Mouse (Mus musculus) liver, adult 2 months (tissue): ENCODE data around the gene Kif13a.

Experiments
- CTCF ChIP-seq: fragments of 200-500 bp; IDR thresholded peaks from 2 replicates; pipeline ENCODE4 v1.5.1; 2011; ENCODE audit warnings: low read depth, low read length, control low read depth
- POLR2A ChIP-seq: fragments of 200-500 bp; IDR thresholded peaks from 2 replicates; pipeline ENCODE4 v1.6.1; 2011; ENCODE audit warnings: low read length, control low read depth; ENCODE audit not compliant: insufficient read depth; ENCODE audit errors: extremely low read depth

- TF ChIP-seq CTCF (no peak), POLR2A (no peak)
Observed at GRCm38 (mm10) chr13:46858143-46858834, 71.4 kb downstream of the Kif13a start.
